Mouse (Mus musculus) testis, adult 2 months (tissue): ENCODE data around the gene Gm20388.

ENCODE experiments used
- CTCF ChIP-seq: fragments of 200-500 bp; IDR thresholded peaks from 2 replicates; pipeline ENCODE4 v1.5.1; 2012; ENCODE audit warnings: low read depth, mild to moderate bottlenecking, inconsistent platforms, low read length, moderate library complexity; ENCODE audit not compliant: control insufficient read depth, insufficient read depth, insufficient replicate concordance
- POLR2A ChIP-seq: fragments of 200-500 bp; IDR thresholded peaks from 2 replicates; pipeline ENCODE4 v1.6.1; 2012; ENCODE audit warnings: low read depth, mild to moderate bottlenecking, inconsistent platforms, low read length, moderate library complexity; ENCODE audit not compliant: control insufficient read depth

DNA sequence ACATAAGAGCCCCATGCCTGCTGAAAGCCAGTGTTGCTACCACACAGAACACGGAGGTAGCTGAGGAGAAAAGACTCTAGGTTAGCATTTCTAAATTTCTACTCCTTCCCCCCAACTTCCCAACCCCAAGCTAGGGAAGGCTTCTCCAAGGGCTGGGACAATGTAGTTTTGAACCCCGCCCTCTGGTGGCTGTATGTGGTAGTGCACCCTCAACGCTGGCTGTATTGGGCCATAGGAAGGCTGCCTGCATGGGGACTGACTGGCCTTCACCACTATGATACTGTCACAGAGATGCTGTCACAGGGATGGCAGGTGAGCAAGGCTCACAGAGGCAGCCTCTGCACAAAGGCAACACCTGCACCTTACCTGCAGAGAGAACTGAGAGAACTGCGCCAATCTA, 161.0 kb downstream of the Gm20388 start:
- TF ChIP-seq POLR2A (no peak), CTCF (peak; percentile 99)
